Mouse (Mus musculus) MN1 (cell line): ENCODE data around the gene Olfr393.

ENCODE experiments used
- DNase-seq: peaks from one replicate; pipeline ENCODE4 v3.0.0-alpha.2; 2016; ENCODE audit warnings: low spot score

The Olfr393 gene

DNA sequence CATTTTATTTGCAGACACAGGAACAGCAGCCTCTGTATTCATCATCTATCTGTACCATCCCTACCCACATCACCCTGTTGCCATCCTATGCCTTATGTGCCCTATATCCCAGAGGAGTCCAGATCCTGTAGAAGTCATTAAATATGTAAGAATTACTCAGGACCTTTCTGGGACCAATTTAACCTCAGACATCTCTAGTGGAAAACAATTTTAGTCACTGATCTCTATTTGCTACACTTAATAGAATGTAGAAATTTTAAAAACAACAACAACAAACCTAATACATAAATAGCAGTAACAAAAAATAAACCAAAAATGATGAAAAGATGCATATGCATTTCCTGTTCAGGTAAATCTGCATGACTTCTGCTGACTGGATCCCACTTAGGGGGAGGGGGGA is at the start of gene Olfr393:
Gene Olfr393 (minus strand): TSS at position 101 of the 400 bp plus-strand sequence.
- no peak for DNase-seq

DNA sequence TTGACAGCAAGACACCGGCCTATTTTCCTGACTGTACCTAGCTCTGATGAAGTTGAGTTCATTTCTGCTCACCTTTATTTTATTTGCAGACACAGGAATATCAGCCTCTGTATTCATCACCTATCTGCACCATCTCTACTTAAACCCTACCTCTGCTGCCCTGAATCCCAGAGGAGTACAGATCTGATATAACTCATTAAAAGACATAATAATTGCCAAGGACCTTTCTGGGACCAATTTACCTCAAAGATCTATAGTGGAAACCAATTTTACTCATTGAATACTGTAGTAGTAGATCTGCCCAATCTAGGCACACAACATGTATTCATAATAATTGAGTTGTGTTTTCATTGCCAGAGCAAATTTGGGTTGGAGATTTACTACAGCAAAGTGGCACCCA is 39.4 kb upstream of the Olfr393 start, which contains the start of gene Olfr394:
Gene Olfr394 (minus strand): TSS at position 101 of the 400 bp plus-strand sequence.
- no peak for DNase-seq

DNA sequence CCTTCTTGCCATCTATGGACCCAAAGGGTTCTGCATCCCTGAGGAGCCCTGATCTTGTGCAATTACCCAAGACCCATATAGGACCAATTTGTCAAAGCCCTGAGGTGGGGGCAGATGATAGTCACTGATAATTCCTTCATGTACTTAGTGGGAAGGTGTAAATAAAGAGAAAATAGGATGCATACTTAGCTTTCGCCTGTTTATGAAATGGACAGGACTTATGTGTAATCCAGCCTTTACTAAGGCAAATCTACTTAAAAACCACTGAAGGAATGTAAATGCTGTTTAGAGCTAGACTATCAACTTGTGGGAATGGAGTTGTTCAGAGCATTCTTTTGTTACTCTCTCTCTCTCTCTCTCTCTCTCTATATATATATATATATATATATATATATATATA is 34.3 kb downstream of the Olfr393 start, which contains the start of gene Olfr392:
Gene Olfr392 (minus strand): TSS at position 101 of the 400 bp plus-strand sequence.
- no peak for DNase-seq

DNA sequence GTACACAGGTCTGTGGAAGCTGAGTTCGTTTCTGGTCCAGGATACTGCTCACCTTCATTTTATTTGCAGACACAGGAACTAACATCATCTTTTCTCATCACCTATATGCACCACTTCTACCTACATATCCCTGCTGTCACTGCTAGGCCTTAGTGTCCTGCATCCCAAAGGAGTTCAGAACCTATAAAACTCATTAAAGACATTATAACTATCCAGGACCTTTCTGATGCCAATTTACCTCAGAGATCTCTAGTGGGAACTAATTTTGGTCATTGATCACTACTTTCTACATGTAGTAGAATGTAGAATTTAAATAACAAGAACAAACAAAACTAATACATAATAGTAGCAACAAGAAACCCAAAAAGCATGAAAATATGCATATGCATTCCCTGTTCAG is 48.3 kb downstream of the Olfr393 start, which contains the start of gene Olfr391-ps:
Gene Olfr391-ps (minus strand): TSS at position 101 of the 400 bp plus-strand sequence.
- DNase-seq: no peak
